21 mouse cellular contexts compared by ENCODE assay signal in the genomic region with DNA sequence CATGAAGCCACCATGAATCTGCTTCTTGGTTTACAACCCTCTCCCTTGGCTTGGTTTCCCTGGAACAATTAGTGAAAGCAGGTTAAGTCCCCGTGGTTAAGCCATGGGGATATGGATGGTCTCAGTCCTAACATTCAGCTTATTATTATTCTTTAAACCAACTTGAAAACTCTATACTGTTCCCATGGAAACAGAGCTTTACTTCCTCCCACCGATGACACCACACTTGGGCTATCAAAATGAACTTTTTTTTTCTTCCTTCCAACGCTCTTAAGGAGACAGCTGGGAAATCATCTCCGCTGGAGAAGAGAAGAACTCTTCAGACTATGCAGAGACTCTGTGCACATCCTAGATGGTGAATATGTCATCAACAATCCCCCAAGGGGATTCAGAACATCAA.
"Had no signal": no experiment of that assay in that cellular context is flagged by ENCODE, and none has a peak within 500 bp of the region (broad histone marks: within the 10 kb centered on the region; RNA-seq: fewer than 3 reads in every experiment).

No protein-coding gene starts in this region.

- DNase-seq: kidney, adult 8-10 months; kidney, postnatal 10 days; kidney, postnatal 36 days; layer of hippocampus, postnatal 36 days; liver; lung, adult 18-20 months; lung, postnatal 10 days; lung, postnatal 36 days; right cerebral cortex, adult 18-20 months; right cerebral cortex, postnatal 14 days; right cerebral cortex, postnatal 4 days; thymus, postnatal 25 days had no signal

- H3K4me3 ChIP-seq: kidney, embryonic 15.5 days; limb, embryonic 10.5 days; limb, embryonic 13.5 days; liver, embryonic 12.5 days; liver, embryonic 15.5 days; lung, embryonic 15.5 days; midbrain, embryonic 15.5 days; myocyte had no signal

- ATAC-seq: liver, embryonic 12.5 days; midbrain, embryonic 15.5 days had no signal

- H3K27ac ChIP-seq: kidney, embryonic 15.5 days; limb, embryonic 10.5 days; limb, embryonic 13.5 days; liver, embryonic 12.5 days; liver, embryonic 15.5 days; lung, embryonic 15.5 days; midbrain, embryonic 15.5 days; stomach, postnatal 0 days had no signal
